Mouse (Mus musculus) kidney, adult 9 months (tissue): ENCODE measurements at regions not wholly inside any gene's neighbourhood (a gene's known extent, or its start where the extent isn't known, plus 50 kb on each side); places are given as distances from the start of the nearest gene placed in this dataset.

Experiments used
- DNase-seq: peaks from one replicate; pipeline ENCODE4 v3.0.0; 2022

- DNase-seq: no peak
These were observed 152.6 kb upstream of the Mycn start for GRCm38 (mm10) chr12:13094111-13094851.

- DNase-seq: no peak
These were observed 144.2 kb upstream of the Mycn start for GRCm38 (mm10) chr12:13085951-13086350.

GRCm38 (mm10) chr12:13085484-13085883 is 143.8 kb upstream of the Mycn start:
- no peak for DNase-seq

GRCm38 (mm10) chr12:13083337-13084054 is 141.8 kb upstream of the Mycn start:
- DNase-seq: peak; percentile 16

GRCm38 (mm10) chr12:13080791-13081190 is 139.1 kb upstream of the Mycn start:
- DNase-seq: no peak

GRCm38 (mm10) chr12:13079832-13080231 is 138.1 kb upstream of the Mycn start:
- DNase-seq: no peak

- no peak for DNase-seq
These were observed 136.0 kb upstream of the Mycn start for GRCm38 (mm10) chr12:13077689-13078088.

GRCm38 (mm10) chr12:13076699-13077287 is 135.1 kb upstream of the Mycn start:
- no peak for DNase-seq

GRCm38 (mm10) chr12:13073126-13073886 is 131.6 kb upstream of the Mycn start:
- DNase-seq: no peak

GRCm38 (mm10) chr12:13067295-13067694 is 125.6 kb upstream of the Mycn start:
- no peak for DNase-seq

- peak; percentile 12 for DNase-seq
These were observed 125.0 kb upstream of the Mycn start for GRCm38 (mm10) chr12:13066604-13067181.

- no peak for DNase-seq
These were observed 117.8 kb upstream of the Mycn start for GRCm38 (mm10) chr12:13059473-13059872.

- no peak for DNase-seq
These were observed 114.5 kb upstream of the Mycn start for GRCm38 (mm10) chr12:13056246-13056645.

- DNase-seq: no peak
These were observed 112.9 kb upstream of the Mycn start for GRCm38 (mm10) chr12:13054611-13055010.

- no peak for DNase-seq
These were observed 112.0 kb upstream of the Mycn start for GRCm38 (mm10) chr12:13053746-13054145.

GRCm38 (mm10) chr12:13052845-13053623 is 111.3 kb upstream of the Mycn start:
- DNase-seq: no peak

GRCm38 (mm10) chr12:13052164-13052563 is 110.5 kb upstream of the Mycn start:
- no peak for DNase-seq

GRCm38 (mm10) chr12:13049659-13050058 is 107.9 kb upstream of the Mycn start:
- DNase-seq: peak; percentile 49

GRCm38 (mm10) chr12:13048168-13048727 is 106.5 kb upstream of the Mycn start:
- peak; percentile 35 for DNase-seq

- DNase-seq: no peak
These were observed 101.2 kb upstream of the Mycn start for GRCm38 (mm10) chr12:13042934-13043333.

- DNase-seq: no peak
These were observed 93.5 kb upstream of the Mycn start for GRCm38 (mm10) chr12:13035108-13035741.
